Mouse (Mus musculus) embryonic facial prominence, embryonic 14.5 days (tissue): ENCODE data around the gene Uhrf1bp1. TPM values are rescaled to one million over a fixed set of nuclear protein-coding genes. Genes with fewer than 3 reads are reported as not detected.
A peak's percentile ranks its signal among the peaks of the same experiment; 100 is the strongest.
"Not testable (repeated sequence)": the region's sequence is repeated elsewhere in the genome, so short reads cannot be mapped to it uniquely, and the experiment has no call there.

Source experiments
- ATAC-seq: fragments of 200-750 bp; cut with Nextera tagmentation; 2 replicates; pipeline ENCODE4 v1.8.0; 2017; ENCODE audit warnings: low read depth, moderate number of reproducible peaks, moderate TSS enrichment
- DNase-seq: peaks from one replicate; pipeline ENCODE4 v3.0.0-alpha.2; 2015; ENCODE audit warnings: low spot score
- H3K27ac ChIP-seq: fragments of 300-500 bp; sonication (generic); replicated peaks from 2 replicates; pipeline ENCODE4 v1.5.1; 2014; ENCODE audit warnings: low read depth, mild to moderate bottlenecking, low read length, moderate library complexity
- H3K27me3 ChIP-seq: fragments of 300-500 bp; sonication (generic); replicated peaks from 2 replicates; pipeline ENCODE4 v1.6.1; 2014; ENCODE audit warnings: low read length; ENCODE audit not compliant: control insufficient read depth, insufficient read depth
- H3K36me3 ChIP-seq: fragments of 300-500 bp; sonication (generic); 2 replicates; pipeline ENCODE4 v1.6.1; 2014; ENCODE audit warnings: low read length, mixed read lengths; ENCODE audit not compliant: control insufficient read depth, insufficient read depth
- H3K4me1 ChIP-seq: fragments of 300-500 bp; sonication (generic); 2 replicates; pipeline ENCODE4 v1.6.1; 2014; ENCODE audit warnings: antibody characterized with exemption, low read length; ENCODE audit not compliant: control insufficient read depth, insufficient read depth
- H3K4me2 ChIP-seq: fragments of 300-500 bp; sonication (generic); 2 replicates; pipeline ENCODE4 v1.6.1; 2014; ENCODE audit warnings: low read depth, mild to moderate bottlenecking, low read length, moderate library complexity, mixed read lengths
- H3K4me3 ChIP-seq: fragments of 300-500 bp; sonication (generic); 2 replicates; pipeline ENCODE4 v1.5.1; 2014; ENCODE audit warnings: low read depth, mild to moderate bottlenecking, low read length
- H3K9ac ChIP-seq: fragments of 300-500 bp; sonication (generic); 2 replicates; pipeline ENCODE4 v1.6.1; 2014; ENCODE audit warnings: low read depth, mild to moderate bottlenecking, low read length, moderate library complexity, mixed read lengths
- H3K9me3 ChIP-seq: fragments of 300-500 bp; sonication (generic); 2 replicates; pipeline ENCODE4 v1.6.1; 2016; ENCODE audit warnings: low read length; ENCODE audit not compliant: control insufficient read depth
- WGBS: fragments of 180-500 bp; shearing (Covaris S2); extraction: QIAGEN DNeasy Blood & Tissue Kit; methylation state at CpG from one replicate; pipeline ENCODE4 v1.1.7; 2014; 5-methylcytosine and 5-hydroxymethylcytosine counted together
- polyA plus RNA-seq: library from polyadenylated mRNA; unstranded; fragments of >200 nt; fragmentation: Nextera tagmentation; extraction: Ambion mirVana; gene quantifications from 2 replicates; pipeline ENCODE4 v1.2.1, GENCODE M21; 2014

Uhrf1bp1 gene
- polyA plus RNA-seq, 1 experiment from 2014 or later = 5.9 TPM

DNA sequence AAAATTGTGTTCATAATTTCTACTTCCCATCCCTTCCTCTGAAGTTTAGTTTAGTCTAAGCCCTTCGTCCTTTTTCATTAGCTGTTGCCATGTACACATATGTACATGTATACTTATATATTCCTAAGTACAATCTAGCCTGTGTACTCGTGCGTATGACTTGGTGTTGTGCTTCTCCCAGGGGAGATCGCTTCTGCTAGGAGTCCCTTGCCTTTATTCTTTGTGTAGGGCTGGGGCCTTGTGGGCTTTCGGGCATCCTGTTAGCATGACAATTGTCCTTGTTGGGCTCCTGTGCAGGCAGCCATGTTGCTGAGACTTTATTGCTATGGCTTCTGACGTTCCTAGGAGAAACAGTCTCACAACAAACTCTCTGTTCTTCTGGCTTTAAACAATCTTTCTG lies 28.7 kb upstream of the Uhrf1bp1 start:
- H3K36me3 ChIP-seq = no peaks in the 10 kb centered on the region
- peak overlapping the region; percentile 38; the same call in 1 of the 2 replicates for H3K4me3 ChIP-seq
- DNase-seq (peak; percentile 35), ATAC-seq (no peak)
- H3K4me2 ChIP-seq = peak overlapping the region; percentile 67
- WGBS = 27% methylated on average over 6 of the region's 6 CpGs
- no peaks in the 10 kb centered on the region for H3K9me3 ChIP-seq
- H3K27me3 ChIP-seq = no peaks in the 10 kb centered on the region
- H3K9ac ChIP-seq = 0 out of 2 replicates have a peak overlapping the region, but pooled peaks have one; percentile 5
- peak overlapping the region; percentile 24; the same call in 1 of the 2 replicates for H3K27ac ChIP-seq
- H3K4me1 ChIP-seq = 0 out of 2 replicates have a peak, but pooled peaks cover 2% of the 10 kb centered on the region

DNA sequence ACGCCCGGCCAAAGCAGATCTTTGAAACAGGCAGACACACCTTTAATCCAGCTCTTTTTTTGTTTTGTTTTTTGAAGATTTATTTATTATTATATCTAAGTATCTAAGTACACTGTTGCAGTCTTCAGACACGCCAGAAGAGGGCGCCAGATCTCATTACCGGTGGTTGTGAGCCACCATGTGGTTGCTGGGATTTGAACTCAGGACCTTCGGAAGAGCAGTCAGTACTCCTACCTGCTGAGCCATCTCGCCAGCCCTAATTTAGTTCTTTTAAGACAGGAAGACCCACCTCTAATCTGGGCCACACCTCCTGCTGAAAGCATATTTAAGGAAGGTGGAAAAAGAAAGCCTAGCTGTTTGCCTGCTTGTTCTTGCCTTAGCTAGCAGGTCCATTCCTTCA lies 25.8 kb upstream of the Uhrf1bp1 start:
- H3K9ac ChIP-seq = no peak overlapping the region
- no peaks in the 10 kb centered on the region for H3K9me3 ChIP-seq
- WGBS = 55% methylated on average over 7 of the region's 7 CpGs
- no peaks in the 10 kb centered on the region for H3K36me3 ChIP-seq
- H3K4me3 ChIP-seq = no peak overlapping the region
- no peaks in the 10 kb centered on the region for H3K27me3 ChIP-seq
- DNase-seq = no peak
- no peak for ATAC-seq
- H3K4me1 ChIP-seq = 0 out of 2 replicates have a peak, but pooled peaks cover 2% of the 10 kb centered on the region
- no peak overlapping the region for H3K27ac ChIP-seq
- no peak overlapping the region for H3K4me2 ChIP-seq

DNA sequence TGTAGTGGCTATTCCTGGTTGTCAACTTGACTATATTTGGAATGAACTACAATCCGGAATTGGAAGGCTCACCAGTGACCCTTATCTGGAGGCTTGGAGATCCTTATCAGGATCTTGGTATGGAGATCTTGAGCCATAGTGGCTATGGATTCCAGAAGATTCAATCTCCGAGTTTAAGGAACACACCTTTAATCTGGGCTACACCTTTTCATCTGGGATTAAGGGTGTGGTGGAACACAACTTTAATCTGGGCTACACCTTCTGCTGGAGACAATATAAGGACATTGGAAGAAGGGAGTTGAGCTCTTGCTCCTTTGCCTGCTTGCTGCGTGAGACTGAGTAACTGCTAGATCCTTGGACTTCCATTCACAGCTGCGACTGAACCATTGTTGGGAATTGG lies 18.4 kb upstream of the Uhrf1bp1 start, which contains the start of gene Snrpc:
TSS of gene Snrpc (plus strand) at position 301 of the 400 bp plus-strand sequence.
- H3K27me3 ChIP-seq, H3K4me2 ChIP-seq, H3K4me3 ChIP-seq, H3K9ac ChIP-seq, H3K4me1 ChIP-seq, H3K27ac ChIP-seq, ATAC-seq, DNase-seq, H3K9me3 ChIP-seq: not testable (repeated sequence)
- peaks cover 13% of the 10 kb centered on the region for H3K36me3 ChIP-seq
- WGBS = 74% methylated on average over 3 of the region's 4 CpGs

DNA sequence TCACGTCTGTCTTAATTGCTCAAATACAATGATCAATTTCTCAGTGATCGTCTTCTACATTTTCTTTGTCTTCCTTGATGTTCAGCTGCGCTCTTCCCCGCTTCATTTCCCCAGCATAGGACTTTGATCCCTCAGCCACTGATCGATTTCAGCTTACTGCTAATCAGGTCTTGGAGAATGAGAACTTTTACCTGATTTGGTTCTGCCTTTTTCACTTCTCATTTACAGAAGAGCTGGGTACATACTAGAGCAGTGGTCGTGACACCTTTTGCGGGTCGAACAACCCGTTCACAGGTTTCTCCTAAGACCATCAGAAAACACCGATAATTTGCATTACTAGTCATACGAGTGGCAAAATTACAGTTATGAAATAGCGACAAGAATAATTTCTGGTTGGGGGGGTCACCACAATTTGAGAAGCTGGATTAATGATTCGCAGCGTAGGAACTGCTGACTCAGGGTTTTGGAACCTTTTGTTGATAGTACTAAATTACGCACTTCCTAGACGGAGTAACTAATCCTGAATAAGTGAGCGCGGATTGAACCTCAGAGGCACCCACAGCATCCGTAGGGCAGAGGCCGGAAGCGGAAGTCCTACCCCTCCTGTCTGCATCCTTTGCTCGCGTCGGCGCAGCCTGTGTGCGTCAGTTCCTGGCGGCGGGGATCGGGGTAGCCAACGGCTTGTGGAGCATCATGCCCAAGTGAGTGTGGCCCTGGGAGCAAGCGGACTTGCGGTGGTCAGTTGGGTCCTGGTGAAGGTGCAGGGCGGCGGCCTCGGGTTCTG lies 16.6 kb upstream of the Uhrf1bp1 start:
- Histone ChIP-seq H3K4me3 (peak overlapping the region; percentile 91), H3K36me3 (peaks cover 29% of the 10 kb centered on the region), H3K9ac (peak overlapping the region; percentile 90), H3K4me1 (peaks cover 7% of the 10 kb centered on the region; the same call in 1 of the 2 replicates), H3K27me3 (no peaks in the 10 kb centered on the region), H3K4me2 (peak overlapping the region; percentile 83), H3K9me3 (no peaks in the 10 kb centered on the region), H3K27ac (no peak overlapping the region; the same call in 1 of the 2 replicates)
- DNase-seq = peak; percentile 99
- 3% methylated on average over 31 of the region's 35 CpGs for WGBS
- peak; percentile 100 for ATAC-seq

DNA sequence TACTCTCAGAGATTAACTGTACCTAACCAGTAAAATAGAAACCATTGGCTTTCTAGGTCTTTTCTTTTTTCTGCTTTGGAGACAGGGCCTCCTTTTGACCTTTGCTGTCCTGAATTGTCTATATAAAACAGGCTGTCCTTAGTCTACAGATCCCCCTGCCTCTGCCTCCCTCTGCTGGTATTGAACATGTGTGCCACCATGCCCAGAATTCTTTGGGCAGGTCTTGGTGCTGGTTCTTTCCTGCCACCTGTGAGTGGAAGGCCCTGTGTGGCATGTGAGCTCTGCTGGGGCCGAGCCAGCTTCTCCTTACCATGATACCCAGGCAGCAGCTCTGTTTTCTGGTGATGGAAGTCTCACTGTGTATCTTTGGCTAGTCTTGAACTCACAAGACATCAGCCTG lies 7.9 kb upstream of the Uhrf1bp1 start:
- no peak for ATAC-seq

DNA sequence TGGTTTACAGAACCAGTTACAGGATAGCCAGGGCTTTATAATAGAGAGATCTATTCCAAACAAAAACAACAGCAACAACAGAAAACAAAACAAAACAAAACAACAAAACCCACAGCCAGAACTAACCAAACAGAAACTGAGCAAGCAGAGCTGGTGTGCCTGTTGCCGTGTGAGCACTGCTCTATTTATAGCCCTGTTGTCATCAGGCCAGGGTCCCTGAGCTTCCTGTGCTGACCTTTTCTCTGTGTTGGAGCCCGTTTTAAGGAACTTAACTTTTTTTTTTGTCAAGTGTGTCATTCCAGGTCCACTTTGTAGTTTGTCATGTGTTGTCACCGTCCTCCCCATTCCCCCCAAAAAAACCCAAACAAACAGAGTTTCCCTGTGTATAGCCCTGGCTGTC lies 5.2 kb upstream of the Uhrf1bp1 start:
- Histone ChIP-seq H3K27ac (no peak overlapping the region), H3K4me3 (no peak overlapping the region), H3K36me3 (peaks cover 74% of the 10 kb centered on the region), H3K9ac (no peak overlapping the region), H3K9me3 (no peaks in the 10 kb centered on the region), H3K4me2 (no peak overlapping the region), H3K27me3 (no peaks in the 10 kb centered on the region), H3K4me1 (no peaks in the 10 kb centered on the region)
- no peak for ATAC-seq
- WGBS = 77% methylated on average over 3 of the region's 3 CpGs
- no peak for DNase-seq

More for the DNA sequence above, 7.9 kb upstream of the Uhrf1bp1 start:
- WGBS = 89% methylated on average over 1 of the region's 1 CpGs
- no peaks in the 10 kb centered on the region for H3K27me3 ChIP-seq
- no peaks in the 10 kb centered on the region for H3K4me1 ChIP-seq
- H3K4me3 ChIP-seq = no peak overlapping the region
- H3K27ac ChIP-seq = no peak overlapping the region
- H3K9me3 ChIP-seq = no peaks in the 10 kb centered on the region
- no peak for DNase-seq
- H3K4me2 ChIP-seq = no peak overlapping the region
- peaks cover 88% of the 10 kb centered on the region for H3K36me3 ChIP-seq
- no peak overlapping the region for H3K9ac ChIP-seq

GRCm38 (mm10) chr17:27856798-27857648 lies 782 bp downstream of the Uhrf1bp1 start:
- WGBS = 3% methylated on average over 32 of the region's 52 CpGs
- Histone ChIP-seq H3K9me3 (no peaks in the 10 kb centered on the region), H3K4me1 (peaks cover 14% of the 10 kb centered on the region), H3K4me2 (peak overlapping the region; percentile 78), H3K36me3 (peaks cover 21% of the 10 kb centered on the region), H3K9ac (peak overlapping the region; percentile 94), H3K4me3 (peak overlapping the region; percentile 94), H3K27ac (peak overlapping the region; percentile 86), H3K27me3 (no peaks in the 10 kb centered on the region)
- ATAC-seq (peak; percentile 67), DNase-seq (peak; percentile 59)

DNA sequence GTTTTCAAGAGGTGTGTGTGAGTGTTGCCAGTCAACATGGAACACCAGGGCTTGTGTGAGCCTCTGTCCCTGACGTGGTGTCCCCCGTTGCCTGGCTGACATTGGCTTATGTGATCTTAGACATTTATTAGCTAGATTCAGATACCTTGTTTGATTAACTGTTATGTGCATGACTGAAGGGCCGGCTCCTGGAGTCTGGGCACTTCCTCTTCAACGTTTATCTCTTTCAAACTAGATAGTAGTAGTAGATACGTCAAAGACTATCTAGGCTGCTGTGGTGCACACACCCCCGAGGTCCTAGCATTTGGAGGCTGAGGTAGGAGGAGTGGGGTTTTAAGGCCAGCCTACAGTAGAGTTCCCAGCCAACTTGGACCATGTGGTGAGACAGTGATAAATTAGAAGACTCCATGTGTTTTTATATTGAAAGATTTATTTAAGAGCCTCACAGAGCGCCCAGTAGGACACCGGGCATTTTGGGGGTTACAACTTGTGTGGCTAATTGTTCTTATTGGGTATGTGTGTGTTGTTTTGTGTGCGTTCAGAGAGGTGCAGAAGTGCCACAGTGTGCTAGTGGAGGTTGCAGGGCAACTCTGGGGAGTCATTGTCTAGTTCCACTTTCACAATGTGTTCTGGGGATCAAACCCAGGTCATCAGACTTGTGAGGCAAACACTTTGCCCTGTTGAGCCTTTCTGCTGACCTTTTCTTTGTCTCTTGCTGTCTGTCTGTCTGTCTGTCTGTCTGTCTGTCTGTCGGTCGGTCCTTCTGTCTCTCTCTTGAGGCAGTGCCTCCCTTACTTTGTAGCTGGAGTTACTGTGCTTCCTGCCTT lies 1.6 kb downstream of the Uhrf1bp1 start:
- WGBS = 51% methylated on average over 11 of the region's 11 CpGs
- DNase-seq = no peak
- H3K27ac ChIP-seq = no peak overlapping the region

More for the DNA sequence above, 1.6 kb downstream of the Uhrf1bp1 start:
- Histone ChIP-seq H3K9me3 (no peaks in the 10 kb centered on the region), H3K4me1 (peaks cover 14% of the 10 kb centered on the region), H3K4me2 (peak overlapping the region; percentile 78), H3K9ac (peak overlapping the region; percentile 94), H3K4me3 (peak overlapping the region; percentile 94), H3K27me3 (no peaks in the 10 kb centered on the region), H3K36me3 (peaks cover 13% of the 10 kb centered on the region)
- no peak for ATAC-seq
